Mouse (Mus musculus) kidney, postnatal 0 days (tissue): ENCODE measurements around the gene Fgfbp1. TPM values are rescaled to one million over a fixed set of nuclear protein-coding genes. Genes with fewer than 3 reads are reported as not detected.

Experiments
- ATAC-seq: fragments of 200-750 bp; cut with Nextera tagmentation; replicated peaks from 2 replicates; pipeline ENCODE4 v1.8.0; 2017; ENCODE audit warnings: low read depth, moderate number of reproducible peaks, moderate TSS enrichment, moderate library complexity; ENCODE audit not compliant: low FRiP score
- DNase-seq: peaks from one replicate; pipeline ENCODE4 v3.0.0-alpha.2; 2016; ENCODE audit warnings: low spot score
- H3K27ac ChIP-seq: fragments of 300-500 bp; sonication (generic); 2 replicates; pipeline ENCODE4 v1.5.1; 2014; ENCODE audit warnings: mild to moderate bottlenecking
- H3K27me3 ChIP-seq: fragments of 300-500 bp; sonication (generic); 2 replicates; pipeline ENCODE4 v1.6.1; 2014; ENCODE audit warnings: low read length, mixed read lengths; ENCODE audit not compliant: insufficient read depth
- H3K36me3 ChIP-seq: fragments of 300-500 bp; sonication (generic); 2 replicates; pipeline ENCODE4 v1.6.1; 2014; ENCODE audit warnings: low read length, mixed read lengths; ENCODE audit not compliant: insufficient read depth
- H3K4me1 ChIP-seq: fragments of 300-500 bp; sonication (generic); replicated peaks from 2 replicates; pipeline ENCODE4 v1.6.1; 2014; ENCODE audit warnings: antibody characterized with exemption, low read length, mixed read lengths; ENCODE audit not compliant: insufficient read depth
- H3K4me2 ChIP-seq: fragments of 300-500 bp; sonication (generic); 2 replicates; pipeline ENCODE4 v1.6.1; 2014; ENCODE audit warnings: mild to moderate bottlenecking, low read length, moderate library complexity, mixed read lengths
- H3K4me3 ChIP-seq: fragments of 300-500 bp; sonication (generic); replicated peaks from 2 replicates; pipeline ENCODE4 v1.5.1; 2014; ENCODE audit warnings: low read depth, low read length
- H3K9ac ChIP-seq: fragments of 300-500 bp; sonication (generic); 2 replicates; pipeline ENCODE4 v1.6.1; 2014; ENCODE audit warnings: low read depth, low read length
- H3K9me3 ChIP-seq: fragments of 300-500 bp; sonication (generic); replicated peaks from 2 replicates; pipeline ENCODE4 v1.6.1; 2016; ENCODE audit warnings: low read length, inconsistent platforms, mixed read lengths
- CTCF ChIP-seq: IDR thresholded peaks from 2 replicates; pipeline ENCODE4 v1.5.1; 2016; ENCODE audit warnings: antibody characterized with exemption, low read depth, mild to moderate bottlenecking, moderate library complexity
- WGBS: fragments of 180-500 bp; shearing (Covaris S2); extraction: QIAGEN DNeasy Blood & Tissue Kit; methylation state at CpG from one replicate; pipeline ENCODE4 v1.1.7; 2014; 5-methylcytosine and 5-hydroxymethylcytosine counted together
- polyA plus RNA-seq: library from polyadenylated mRNA; unstranded; fragments of >200 nt; fragmentation: Nextera tagmentation; extraction: Ambion mirVana; gene quantifications from 2 replicates; pipeline ENCODE4 v1.2.1, GENCODE M21; 2015

The Fgfbp1 gene
- polyA plus RNA-seq, 1 experiment from 2014 or later = 21.1 TPM

DNA sequence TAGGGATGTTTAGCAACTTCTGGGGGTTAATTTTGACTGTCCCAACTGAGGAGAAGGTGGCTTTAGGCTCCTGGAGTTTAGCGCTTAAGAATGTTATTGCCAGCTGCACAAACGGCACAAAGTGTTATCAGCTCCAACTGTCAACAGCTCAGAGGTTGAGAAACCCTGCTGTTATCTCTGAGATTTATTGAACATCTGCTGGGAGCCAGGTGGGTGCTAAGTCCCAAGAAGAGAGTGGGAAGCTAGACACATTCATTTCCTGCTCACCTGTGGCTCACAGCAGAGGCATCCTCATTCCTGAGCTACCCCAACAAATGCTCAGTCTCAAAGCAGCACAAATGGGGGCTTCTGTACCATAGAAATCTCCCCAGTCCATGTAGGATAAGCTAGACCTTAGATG is 10.4 kb downstream of the Fgfbp1 start:
- Histone ChIP-seq H3K4me2 (no peak overlapping the region), H3K9ac (no peak overlapping the region), H3K27ac (no peak overlapping the region), H3K4me1 (no peaks in the 10 kb centered on the region), H3K36me3 (no peaks in the 10 kb centered on the region), H3K9me3 (no peaks in the 10 kb centered on the region), H3K4me3 (no peak overlapping the region), H3K27me3 (no peaks in the 10 kb centered on the region)
- no peak for ATAC-seq
- TF ChIP-seq CTCF = no peak
- WGBS = 60% methylated on average over 2 of the region's 2 CpGs
- no peak for DNase-seq

DNA sequence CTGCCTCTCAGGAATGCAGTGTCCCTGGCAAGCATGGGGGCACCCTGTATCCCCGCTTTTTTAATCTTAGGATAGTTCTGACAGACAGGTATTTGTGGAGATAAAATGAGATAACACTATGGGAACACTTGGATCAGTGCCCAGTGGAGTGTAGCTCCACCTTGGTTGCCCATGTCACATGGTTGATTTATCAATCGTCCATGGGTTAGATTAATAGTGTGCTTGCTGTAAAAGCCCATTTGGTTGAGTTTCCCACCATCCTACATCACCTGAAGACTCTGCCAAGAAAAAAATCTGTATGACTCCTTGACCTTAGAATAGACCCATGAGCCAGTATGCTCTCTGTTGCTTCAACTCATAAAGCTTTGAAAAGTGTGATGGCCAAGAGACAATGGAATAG is 11.0 kb downstream of the Fgfbp1 start:
- Histone ChIP-seq H3K4me3 (no peak overlapping the region), H3K9ac (no peak overlapping the region), H3K4me1 (no peaks in the 10 kb centered on the region), H3K27ac (no peak overlapping the region), H3K27me3 (no peaks in the 10 kb centered on the region), H3K9me3 (no peaks in the 10 kb centered on the region), H3K36me3 (no peaks in the 10 kb centered on the region), H3K4me2 (no peak overlapping the region)
- DNase-seq = no peak
- no peak for ATAC-seq
- WGBS = 87% methylated on average over 2 of the region's 2 CpGs
- TF ChIP-seq CTCF = no peak

- no peak for DNase-seq
- no peak overlapping the region for H3K4me2 ChIP-seq
- 56% methylated on average over 2 of the region's 2 CpGs for WGBS
- H3K9me3 ChIP-seq = no peaks in the 10 kb centered on the region
- no peak for ATAC-seq
- no peaks in the 10 kb centered on the region for H3K36me3 ChIP-seq
- H3K27ac ChIP-seq = no peak overlapping the region
- no peak overlapping the region for H3K4me3 ChIP-seq
- no peaks in the 10 kb centered on the region for H3K27me3 ChIP-seq
- H3K9ac ChIP-seq = no peak overlapping the region
- no peak for TF ChIP-seq CTCF
- no peaks in the 10 kb centered on the region for H3K4me1 ChIP-seq
These were observed 12.9 kb downstream of the Fgfbp1 start for GRCm38 (mm10) chr5:43968634-43969033.

DNA sequence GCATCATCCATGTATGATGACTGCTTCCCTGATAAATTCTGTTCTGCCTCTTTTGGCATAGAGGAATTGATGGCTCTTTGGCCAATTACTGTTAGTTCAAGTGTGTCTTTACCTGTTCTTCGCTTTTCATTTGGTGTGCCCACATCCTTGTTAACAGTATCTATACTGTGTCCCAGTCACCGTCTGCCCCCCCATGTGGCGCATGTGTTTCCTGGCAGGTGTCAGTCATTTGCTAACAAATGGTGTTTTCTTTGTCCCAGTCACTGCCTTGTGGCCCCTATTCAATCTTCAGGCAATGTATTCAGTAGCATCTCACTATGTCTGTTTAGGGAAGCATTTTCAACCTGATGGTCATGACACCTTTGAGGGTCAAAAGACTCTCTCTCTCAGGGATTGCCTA is 20.5 kb downstream of the Fgfbp1 start:
- TF ChIP-seq CTCF = no peak
- 94% methylated on average over 3 of the region's 3 CpGs for WGBS

GRCm38 (mm10) chr5:43959884-43960440 is 21.6 kb downstream of the Fgfbp1 start:
- no peaks in the 10 kb centered on the region for H3K36me3 ChIP-seq
- no peaks in the 10 kb centered on the region for H3K9me3 ChIP-seq
- H3K4me2 ChIP-seq = no peak overlapping the region
- no peak overlapping the region for H3K9ac ChIP-seq
- no peak overlapping the region for H3K27ac ChIP-seq
- H3K4me1 ChIP-seq = no peaks in the 10 kb centered on the region
- WGBS = 64% methylated on average over 3 of the region's 3 CpGs
- H3K4me3 ChIP-seq = no peak overlapping the region
- ATAC-seq (no peak), DNase-seq (no peak)
- no peaks in the 10 kb centered on the region for H3K27me3 ChIP-seq
- no peak for TF ChIP-seq CTCF

More for the DNA sequence above, 20.5 kb downstream of the Fgfbp1 start:
- Histone ChIP-seq H3K9ac (no peak overlapping the region), H3K4me3 (no peak overlapping the region), H3K36me3 (no peaks in the 10 kb centered on the region), H3K4me2 (no peak overlapping the region), H3K4me1 (no peaks in the 10 kb centered on the region), H3K9me3 (no peaks in the 10 kb centered on the region), H3K27me3 (no peaks in the 10 kb centered on the region), H3K27ac (no peak overlapping the region)
- ATAC-seq = no peak
- no peak for DNase-seq

DNA sequence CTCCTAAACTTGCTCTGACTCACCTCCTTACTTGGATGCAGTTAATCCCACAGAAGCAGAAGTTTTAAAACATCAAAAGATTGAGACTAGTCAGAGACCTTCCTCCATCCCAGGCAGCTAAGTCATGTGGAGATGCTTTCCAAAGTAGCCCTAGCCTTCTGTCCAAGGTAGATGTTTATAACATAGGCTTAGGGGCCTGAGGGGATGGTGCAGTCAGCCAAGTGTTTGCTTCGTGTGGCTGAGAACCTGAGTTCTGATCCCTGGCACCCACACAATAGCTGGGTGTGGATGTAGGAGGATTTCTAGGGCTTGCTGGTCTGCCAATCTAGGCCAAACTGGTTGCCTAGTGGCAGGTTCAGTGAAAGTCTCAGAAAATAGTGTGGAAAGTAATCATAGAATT is 28.3 kb downstream of the Fgfbp1 start:
- no peak overlapping the region for H3K9ac ChIP-seq
- peaks cover 7% of the 10 kb centered on the region; the same call in 1 of the 2 replicates for H3K4me1 ChIP-seq
- TF ChIP-seq CTCF = no peak
- no peak for ATAC-seq
- no peaks in the 10 kb centered on the region for H3K9me3 ChIP-seq
- WGBS = 71% methylated on average over 1 of the region's 1 CpGs
- no peak overlapping the region for H3K27ac ChIP-seq
- no peaks in the 10 kb centered on the region for H3K27me3 ChIP-seq
- no peak overlapping the region for H3K4me3 ChIP-seq
- no peak for DNase-seq
- no peaks in the 10 kb centered on the region for H3K36me3 ChIP-seq
- H3K4me2 ChIP-seq = no peak overlapping the region

- H3K4me2 ChIP-seq = peak overlapping the region; percentile 54
- peak; percentile 72 for DNase-seq
- peak overlapping the region; percentile 44; the same call in 1 of the 2 replicates for H3K9ac ChIP-seq
These were observed 32.8 kb downstream of the Fgfbp1 start for GRCm38 (mm10) chr5:43948748-43949275.

More at GRCm38 (mm10) chr5:43948748-43949275, 32.8 kb downstream of the Fgfbp1 start:
- 2% methylated on average over 8 of the region's 8 CpGs for WGBS
- Histone ChIP-seq H3K4me1 (peaks cover 16% of the 10 kb centered on the region), H3K9me3 (no peaks in the 10 kb centered on the region), H3K27ac (peak overlapping the region; percentile 86), H3K4me3 (peak overlapping the region; percentile 14; the same call in 1 of the 2 replicates), H3K36me3 (no peaks in the 10 kb centered on the region), H3K27me3 (no peaks in the 10 kb centered on the region)
- no peak for TF ChIP-seq CTCF
- ATAC-seq = no peak
